Mouse (Mus musculus) liver, adult 2 months (tissue): ENCODE measurements at regions not wholly inside any gene's neighbourhood (a gene's known extent, or its start where the extent isn't known, plus 50 kb on each side); places are given as distances from the start of the nearest gene placed in this dataset.

ENCODE experiments used
- CTCF ChIP-seq: fragments of 200-500 bp; IDR thresholded peaks from 2 replicates; pipeline ENCODE4 v1.5.1; 2011; ENCODE audit warnings: low read depth, low read length, control low read depth
- POLR2A ChIP-seq: fragments of 200-500 bp; IDR thresholded peaks from 2 replicates; pipeline ENCODE4 v1.6.1; 2011; ENCODE audit warnings: low read length, control low read depth; ENCODE audit not compliant: insufficient read depth; ENCODE audit errors: extremely low read depth

GRCm38 (mm10) chr14:101304487-101305032, 104.4 kb upstream of the Prr30 start:
- TF ChIP-seq CTCF = no peak
- TF ChIP-seq POLR2A = no peak
